Mouse (Mus musculus) erythroblast, embryonic 14.5 days (primary cell): ENCODE measurements around the gene Ctcf.

ENCODE experiments used
- GATA1 ChIP-seq: IDR thresholded peaks from 2 replicates; pipeline ENCODE4 v1.6.1; 2012; ENCODE audit warnings: low read length, inconsistent platforms, mixed read lengths
- TAL1 ChIP-seq: IDR thresholded peaks from 3 replicates; pipeline ENCODE4 v1.6.1; 2012; ENCODE audit warnings: low read length, inconsistent platforms, mixed read lengths

- TF ChIP-seq GATA1 = no peak
- TF ChIP-seq TAL1 = no peak
Observed at GRCm38 (mm10) chr8:105607684-105608083, 28.7 kb upstream of the Ctcf start.
